Mouse (Mus musculus) CD4-positive, CD25-positive, alpha-beta regulatory T cell, adult 2 months (primary cell): ENCODE measurements around the gene Ralgapa2.

Source experiments
- DNase-seq: peaks from one replicate; pipeline ENCODE4 v3.0.0-alpha.2; 2012; ENCODE audit warnings: low read depth, low spot score

The Ralgapa2 gene

DNA sequence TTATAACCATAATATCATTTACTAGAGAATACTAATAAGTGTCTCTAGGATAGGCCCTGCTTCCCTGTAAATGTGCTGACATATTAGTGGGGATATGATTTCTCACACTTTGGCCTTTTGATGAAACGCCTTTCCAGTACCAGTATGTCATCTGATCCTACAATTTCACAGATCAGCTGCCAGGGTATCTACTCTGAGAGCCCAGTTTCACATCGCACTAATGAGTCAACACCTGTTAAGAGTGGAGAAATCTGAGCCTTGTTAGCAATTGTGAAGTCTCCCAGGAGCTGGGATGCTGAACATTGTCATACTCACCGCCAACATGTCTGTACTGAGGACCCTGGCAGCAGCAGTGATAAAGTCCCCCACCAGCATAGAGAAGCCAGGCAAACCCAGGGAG is 151.1 kb downstream of the Ralgapa2 start:
- DNase-seq, result no peak

DNA sequence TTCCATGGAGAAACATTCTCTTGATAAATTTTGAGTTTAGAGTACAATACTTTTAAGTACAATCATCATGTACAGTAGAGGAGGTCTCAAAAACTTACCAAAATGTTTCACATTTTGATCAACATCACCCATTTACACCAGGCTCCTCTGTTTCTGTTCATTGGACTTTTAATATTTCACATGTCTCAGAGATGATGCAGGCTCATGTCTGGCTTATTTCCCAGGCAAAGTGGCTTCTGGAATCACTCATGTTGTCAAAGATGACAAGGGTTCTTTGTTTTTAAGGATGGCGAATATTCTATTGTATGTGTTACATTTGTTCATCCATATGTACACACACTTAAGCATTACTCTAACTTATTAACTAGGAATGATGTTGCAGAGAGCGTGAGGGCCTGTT is 152.5 kb downstream of the Ralgapa2 start:
- no peak for DNase-seq

DNA sequence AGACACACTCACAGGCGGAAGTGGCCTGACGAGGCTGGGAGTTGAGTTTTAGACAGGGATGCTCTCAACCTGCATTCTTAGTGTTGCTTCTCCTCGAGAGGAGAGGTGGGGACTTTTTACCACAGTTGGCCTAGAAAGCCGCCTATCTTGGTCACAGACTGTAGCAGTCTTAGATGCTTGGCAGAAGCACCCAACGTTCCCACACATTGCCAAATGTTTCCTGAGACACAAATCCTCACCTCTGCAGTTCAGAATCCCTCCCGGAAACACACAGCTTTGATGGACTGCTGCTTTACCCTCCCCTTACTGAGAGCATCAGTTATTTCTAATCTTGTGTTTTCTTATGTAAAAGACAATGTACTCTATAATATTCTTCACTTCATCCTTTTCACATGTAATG is 155.6 kb downstream of the Ralgapa2 start:
- DNase-seq, result no peak

DNA sequence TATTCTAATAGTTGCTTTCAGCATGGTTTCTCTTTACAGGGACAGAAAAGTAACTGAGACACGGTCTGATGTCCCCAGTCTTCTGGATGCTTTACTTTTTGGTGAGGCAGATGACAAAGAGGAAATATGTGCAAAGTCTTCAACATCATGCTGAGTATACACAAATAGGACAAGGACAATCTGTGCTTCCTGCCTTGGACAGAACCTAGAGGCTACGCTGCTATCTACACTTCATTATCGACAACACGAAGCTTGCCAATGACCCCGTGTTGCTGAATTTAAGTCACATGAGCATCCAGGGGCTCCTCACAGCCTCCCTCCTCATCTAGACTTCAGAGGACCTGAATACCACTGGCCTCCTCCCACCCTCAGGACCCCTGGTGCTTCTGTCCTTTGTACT is 161.9 kb downstream of the Ralgapa2 start:
- DNase-seq, result no peak

DNA sequence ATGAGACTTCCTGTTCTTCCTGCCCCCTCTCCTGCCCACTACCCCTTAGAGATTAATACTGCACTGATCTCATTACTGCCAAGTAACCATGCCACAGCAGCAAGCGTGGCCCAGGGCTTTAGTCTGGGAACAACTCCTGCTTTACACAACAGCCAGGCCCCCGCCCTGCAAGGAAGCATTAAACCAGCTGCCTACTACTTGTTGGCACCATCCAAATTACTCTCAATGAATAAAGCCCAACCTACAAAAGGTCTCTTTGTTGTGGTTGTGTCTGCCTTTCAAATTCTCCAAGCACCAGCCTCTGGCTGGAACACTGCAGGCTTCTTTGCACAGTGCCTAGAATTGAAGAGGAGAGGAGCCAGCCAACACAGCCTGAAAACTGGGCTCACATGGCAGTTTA is 164.2 kb downstream of the Ralgapa2 start:
- no peak for DNase-seq

DNA sequence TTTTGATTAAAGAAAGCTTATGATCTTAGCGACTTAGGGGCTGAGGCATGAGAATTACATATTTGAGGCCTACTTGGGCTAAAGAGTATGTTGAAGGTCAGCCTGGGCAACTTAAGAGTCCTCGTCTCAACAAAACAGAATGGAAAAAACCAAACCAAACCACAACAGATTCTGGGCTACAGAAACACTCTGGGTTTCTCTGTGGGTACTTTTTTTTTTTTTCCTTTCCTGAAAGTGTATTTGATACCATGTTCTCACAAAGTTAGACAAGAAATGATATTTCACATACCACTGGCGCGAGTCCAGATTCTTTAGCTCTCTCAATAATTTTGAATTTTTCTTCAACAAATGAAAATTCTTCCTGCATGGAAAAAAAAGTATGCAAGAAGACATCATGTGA is 172.1 kb downstream of the Ralgapa2 start:
- no peak for DNase-seq

DNA sequence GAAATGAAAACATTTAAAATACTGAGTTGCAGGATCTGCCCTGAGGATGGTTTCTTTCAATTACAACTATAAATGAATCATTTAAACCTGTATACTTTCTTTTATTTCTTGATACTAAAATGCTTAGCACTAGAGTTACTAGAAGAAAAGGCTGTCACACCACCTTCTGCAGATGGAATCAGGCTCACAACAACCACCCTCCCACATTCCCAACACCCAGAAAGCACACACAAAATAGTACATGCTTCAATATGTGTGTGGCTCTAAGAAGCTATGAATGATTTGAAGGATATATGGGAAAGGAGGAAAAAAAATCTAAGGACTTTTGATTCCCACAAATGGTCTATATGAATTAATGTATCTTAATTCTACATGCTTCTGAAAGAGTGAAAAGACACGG is 174.6 kb downstream of the Ralgapa2 start:
- no peak for DNase-seq

DNA sequence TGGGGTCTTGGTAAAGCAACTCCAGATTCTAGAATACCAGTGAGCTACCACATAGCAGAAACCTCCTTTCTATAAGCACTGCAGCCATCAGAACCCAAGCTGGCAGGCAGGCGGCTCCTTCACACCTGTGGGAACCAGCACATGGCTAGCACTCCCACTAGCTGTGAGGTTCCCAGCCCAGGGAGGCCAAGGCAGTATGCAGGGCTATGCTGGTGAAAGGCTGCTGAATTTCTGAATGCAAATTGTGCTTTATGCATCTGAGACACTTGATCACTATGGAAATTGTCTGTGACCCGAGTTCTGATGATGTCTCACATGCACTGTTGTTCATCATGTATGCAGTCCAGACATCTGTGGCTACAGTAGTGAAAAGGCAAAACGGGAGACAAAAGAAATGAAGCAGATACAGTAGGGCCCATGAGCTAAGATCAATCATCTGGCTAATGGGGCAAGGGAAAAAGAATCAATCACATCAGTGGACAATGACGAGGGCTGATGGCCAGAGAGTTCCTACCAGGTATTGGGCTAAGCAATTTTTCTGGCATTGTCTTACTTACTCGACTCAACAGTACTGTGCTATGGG is 180.2 kb downstream of the Ralgapa2 start:
- no peak for DNase-seq

DNA sequence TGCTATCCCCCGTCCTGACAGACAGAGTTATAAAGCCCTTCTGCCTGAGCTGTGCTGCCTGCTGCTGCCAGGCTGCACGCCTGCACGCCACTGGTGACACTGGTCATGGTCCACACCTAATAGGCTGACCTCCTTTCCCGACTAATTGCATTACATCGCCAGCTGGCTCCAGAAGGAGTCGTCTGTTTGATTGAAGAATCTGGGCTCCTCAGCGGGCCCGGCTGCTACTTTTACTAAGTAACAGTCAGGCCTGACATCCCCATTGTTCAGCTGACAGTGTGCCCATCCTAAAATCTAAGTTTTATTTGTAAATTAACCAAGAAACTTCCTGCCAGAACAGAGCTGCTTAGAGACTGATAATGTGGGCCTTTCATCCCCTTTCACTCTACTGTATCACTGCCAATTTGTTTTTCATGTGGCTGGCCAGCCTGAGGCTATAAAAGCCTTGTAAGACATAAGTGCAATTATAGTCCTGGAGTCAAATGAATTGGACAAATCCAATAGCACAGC is 181.3 kb downstream of the Ralgapa2 start:
- no peak for DNase-seq

DNA sequence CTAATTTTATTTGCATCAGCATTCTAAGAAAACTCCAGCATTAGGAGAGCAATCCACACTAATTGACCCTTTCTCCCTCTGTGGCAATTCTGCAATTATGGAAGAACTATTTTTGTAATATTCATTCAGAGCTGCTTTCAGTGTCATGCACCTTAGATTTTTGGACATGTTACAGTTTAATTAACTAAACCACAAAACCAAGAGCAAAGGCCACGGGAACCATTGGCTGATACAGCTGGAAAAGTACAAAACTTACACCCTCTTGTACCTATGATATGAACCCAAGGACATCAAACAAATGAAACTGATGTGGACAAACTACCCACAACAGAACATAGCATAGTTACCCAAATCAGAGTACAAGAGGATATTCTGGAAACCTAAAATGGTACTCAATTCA is 182.0 kb downstream of the Ralgapa2 start:
- no peak for DNase-seq

DNA sequence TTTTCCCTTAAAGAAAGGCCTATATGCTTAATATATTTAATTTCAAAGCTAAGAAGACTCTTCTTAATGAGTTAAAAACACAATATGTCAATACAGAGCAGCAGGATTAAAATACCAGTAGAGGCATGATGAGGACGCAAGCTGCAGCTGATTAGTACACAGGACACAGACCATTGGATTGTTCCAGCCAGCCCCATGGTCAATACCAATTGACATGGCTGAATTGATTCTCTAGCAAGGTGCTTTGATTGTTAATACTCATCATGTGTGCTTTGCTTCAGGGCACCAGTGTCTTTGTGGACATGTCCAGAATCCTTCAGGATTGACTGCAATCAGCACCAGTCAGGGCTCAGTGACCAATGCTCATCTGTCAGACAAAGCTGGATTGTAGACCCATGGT is 185.5 kb downstream of the Ralgapa2 start:
- no peak for DNase-seq

DNA sequence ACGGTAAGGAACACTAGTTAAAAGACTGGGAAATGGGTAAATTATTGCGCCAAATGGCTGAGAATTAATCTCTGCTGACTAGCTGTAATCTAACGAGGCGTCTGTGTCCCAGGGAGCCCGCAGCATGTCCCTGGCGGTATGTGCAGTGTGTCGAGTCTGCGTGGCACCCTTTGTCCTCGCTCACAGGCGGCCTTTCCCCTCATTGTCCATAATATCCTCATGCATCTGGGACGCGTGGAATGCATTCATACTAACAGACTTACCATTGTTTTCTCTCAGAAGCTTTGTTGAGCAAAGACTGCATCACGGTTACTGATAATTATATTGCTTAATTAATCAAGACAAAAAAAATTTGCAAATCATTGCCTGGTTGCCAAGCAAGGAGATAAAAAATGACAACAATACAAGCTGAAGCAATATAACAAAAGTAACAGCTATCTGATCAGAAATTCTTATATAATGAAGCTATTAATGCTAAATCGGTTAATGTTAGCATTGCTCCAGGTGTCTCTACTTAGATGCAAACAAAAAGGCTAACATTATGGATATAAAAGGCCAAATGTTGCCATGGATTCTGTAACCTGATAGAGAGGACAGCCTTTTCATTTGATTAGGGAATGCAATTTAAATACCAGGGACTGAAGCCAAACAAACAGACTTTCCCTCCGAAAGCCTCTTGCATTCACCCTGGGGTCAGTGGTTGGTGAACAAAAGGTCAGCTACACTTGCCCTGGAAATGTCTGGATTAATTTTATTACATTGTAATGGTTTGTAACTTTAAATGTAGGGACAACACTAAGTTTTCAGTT is 187.0 kb downstream of the Ralgapa2 start:
- no peak for DNase-seq

DNA sequence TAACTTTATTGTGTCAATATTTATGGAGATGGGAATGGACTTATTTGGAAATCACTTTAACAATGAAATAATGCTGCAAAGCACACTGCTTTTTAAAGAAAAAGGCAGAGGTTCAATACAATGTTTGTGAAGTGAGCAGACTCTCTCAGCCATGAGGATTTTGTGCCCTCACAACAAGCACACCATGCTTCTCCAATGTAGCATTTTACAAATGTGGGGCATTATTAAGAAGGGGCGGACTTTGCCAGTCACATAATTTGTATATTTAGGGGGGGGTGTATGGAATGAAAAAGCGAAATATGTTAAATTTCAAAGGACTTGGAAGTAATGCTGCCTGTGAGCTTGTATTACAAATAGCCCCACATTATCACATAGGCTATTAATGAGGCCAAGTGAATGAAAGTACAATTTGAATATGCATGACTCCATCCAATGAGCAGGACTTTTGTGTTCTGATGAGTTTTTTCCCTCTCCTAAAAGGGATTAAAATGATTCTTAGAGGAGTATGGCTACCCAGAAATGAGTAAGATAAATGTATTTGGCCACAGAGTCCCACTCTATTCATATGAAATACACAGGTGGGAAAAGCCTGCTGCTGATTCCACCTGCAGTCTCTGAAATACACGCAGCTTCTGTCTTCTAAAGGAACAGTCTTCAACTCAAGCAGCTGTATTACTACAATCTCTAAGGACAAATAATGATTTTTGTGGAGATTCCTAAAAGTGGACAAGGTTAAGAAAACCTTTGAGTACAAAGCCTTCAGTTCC is 187.8 kb downstream of the Ralgapa2 start:
- no peak for DNase-seq

DNA sequence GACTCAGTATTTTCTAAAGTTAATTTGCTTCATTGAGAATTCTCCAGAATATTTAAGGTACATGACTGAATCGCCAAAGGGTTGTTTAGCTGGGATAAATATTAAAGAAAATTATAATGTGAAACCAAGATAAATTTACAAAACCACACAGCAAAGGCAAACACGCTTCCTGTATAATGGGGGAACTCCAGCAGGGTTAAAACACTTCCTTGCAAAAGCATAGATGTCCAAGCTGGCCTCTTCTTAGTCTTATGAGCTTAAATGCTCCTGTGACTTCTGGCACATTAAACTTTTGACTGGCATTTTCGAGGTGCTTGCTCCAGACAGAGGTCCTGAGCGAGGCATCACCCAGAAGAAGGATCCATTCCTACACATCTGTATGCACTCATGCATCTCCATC is 188.6 kb downstream of the Ralgapa2 start:
- DNase-seq, result no peak

DNA sequence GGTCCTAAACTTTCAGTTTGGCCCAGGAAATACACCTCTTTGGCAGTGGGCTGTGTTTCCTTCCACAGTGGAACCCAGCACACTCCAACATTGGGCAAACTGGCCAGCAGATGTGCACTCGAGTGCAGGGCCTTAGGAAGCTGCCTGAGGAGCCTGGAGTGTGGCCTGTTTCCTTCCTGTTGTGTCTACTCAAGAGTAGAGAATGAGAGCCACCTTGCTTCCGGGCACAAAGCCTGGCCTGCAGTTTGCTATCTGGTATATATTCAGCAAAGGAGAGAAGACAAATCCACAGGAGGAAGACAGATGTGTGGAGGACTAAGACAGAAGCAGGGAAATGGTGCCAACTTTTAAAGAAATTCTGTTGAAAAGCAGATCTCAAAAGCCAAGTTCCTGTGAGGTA is 189.4 kb downstream of the Ralgapa2 start:
- peak; percentile 34 for DNase-seq

DNA sequence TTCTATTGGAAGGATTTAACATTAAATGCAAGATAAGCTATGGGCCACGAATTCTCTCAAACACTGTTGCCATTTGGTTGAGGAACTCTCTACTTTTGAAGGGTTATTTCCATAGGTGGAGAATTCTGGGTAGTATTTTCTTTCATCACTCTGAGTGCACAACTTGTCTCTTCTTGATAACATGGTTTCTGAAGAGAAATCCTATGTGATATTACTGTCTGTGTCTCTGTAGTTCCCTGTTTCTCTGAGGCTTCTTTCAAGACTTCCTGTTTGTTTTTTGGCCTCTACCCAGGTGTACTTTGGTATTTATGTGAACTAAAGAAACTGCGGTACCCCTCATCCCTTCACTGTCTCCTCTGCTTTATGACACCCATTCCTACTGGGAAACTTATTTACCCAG is 190.1 kb downstream of the Ralgapa2 start:
- DNase-seq, result no peak

DNA sequence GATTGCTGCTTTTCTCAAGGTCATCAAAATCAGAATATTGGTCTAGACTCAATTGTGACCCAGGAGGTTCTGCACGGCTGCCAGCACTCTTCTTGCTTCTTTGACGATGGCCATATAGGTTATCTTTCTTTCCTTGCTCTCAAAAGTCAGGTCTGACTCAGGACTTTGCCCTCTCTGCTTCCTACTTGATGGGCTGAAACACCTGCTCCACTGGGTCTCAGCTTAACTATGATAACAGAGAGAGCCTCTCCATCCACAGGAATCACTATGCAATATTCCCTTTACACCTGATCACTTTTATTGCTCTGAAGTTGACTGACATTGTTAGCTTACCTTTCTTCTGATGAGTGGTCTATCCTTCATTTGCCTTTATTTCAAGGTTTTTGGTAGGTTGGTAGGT is 191.5 kb downstream of the Ralgapa2 start:
- DNase-seq, result no peak

DNA sequence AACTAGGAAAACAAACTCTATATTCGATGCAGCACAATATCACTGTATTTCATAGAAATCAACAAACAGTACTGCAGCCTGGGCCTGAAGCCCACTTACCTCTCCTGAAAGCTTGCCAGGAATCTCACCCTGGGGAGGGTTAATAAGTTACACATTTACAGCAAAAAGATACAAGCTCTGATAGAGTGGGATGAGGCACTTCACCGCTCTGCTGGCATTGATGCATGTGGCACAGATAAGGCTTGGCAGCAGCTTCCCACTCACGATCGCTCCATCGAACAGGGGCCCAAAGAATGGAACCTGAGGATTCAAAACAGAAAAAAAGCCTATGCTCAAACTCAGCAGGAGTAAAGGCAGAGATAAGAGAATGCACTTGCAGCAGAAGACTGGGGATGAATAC is 197.4 kb downstream of the Ralgapa2 start:
- no peak for DNase-seq

DNA sequence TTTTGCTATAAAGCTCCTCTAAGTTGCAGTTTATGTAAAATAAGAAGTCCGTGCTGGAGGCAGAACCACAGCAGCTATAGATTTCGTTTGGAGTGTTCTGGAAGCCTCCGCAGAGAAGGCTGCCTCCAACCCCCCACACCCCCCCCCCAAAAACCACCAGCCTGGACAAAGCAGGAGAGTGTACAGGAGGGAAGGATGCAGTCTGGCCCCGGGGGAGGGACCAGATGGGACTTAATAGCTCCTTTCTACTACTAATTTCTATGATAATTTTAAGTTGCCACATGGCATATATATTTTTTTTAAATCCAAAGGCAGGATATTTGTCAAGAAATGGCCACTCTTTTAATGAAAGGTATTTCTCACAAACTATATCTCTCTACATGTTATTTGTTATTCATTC is 198.3 kb downstream of the Ralgapa2 start:
- no peak for DNase-seq

DNA sequence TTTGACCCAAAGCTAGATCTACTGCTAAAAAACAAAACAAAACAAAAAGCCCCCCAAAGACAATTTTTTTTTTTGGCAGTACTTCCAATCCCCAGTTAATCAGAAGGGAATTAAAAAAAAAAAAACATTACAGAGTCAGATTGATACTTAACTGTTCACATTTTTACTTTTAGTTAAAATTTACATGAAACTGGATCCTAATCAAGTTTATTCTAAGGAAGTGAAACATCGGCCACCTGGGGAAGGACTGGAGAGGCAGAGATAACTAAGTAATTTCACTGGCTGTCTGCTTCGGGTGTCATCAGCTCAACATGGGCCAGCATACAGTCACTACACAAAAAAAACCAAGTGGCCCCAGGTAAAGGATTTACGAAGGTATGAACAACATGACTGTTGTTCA is 201.4 kb downstream of the Ralgapa2 start:
- DNase-seq, result no peak

DNA sequence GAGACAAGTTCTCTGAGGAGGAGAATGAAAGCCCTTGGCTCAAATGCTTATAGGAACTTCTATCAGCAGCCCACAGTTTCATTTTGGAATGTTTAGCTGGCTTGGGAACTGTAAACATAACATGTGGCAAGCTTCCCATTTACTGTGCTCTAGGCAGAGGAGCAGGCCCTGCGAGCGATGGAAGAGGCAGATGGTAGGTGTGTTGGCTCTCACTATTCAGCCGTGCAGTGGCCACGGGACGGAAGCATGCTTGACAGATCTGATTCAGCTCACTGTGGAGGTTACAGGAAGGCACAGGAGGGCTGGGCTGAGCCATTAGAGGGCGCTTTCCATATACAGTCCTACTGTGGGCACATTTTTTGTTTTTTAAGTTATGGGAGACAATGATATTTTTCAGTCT is 201.9 kb downstream of the Ralgapa2 start:
- DNase-seq, result no peak

DNA sequence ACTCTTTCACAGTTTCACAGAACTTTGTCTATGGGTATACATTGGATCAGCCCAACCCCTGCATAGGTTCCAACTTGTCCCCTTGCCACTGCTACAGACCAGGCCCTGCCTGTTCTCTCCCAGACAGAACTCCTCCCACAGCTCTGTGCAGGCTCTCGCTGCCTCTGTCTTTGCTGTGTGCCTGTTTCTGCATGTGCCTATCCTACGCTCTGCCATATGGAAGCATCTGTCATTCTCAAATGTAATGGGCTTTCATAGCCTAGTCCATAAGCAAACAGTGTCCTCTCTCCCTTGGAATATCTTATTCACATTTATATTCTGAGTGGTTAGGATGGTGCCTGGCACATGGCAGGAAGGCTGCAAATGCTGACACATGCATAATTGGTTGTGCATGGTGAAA is 202.7 kb downstream of the Ralgapa2 start:
- DNase-seq, result no peak

DNA sequence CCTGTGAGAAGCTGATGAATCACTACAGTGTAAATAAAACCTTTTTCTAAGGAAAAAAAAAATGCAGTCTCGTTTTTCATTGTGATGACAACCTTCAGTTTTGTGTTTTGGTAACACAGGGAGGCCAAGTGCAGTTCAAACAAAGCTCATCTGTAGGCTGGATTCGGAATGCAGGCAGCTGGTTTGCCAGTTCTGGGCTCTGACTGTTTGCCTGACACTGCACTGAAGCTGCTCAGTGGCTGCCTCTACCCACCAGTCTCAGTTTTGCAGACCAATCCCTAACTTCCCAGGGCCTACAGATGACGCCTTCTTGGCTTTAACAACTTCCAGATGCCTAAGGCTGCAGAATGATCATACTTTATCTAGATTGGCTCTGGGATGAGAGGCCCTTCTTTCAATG is 205.1 kb downstream of the Ralgapa2 start:
- no peak for DNase-seq
